Mouse (Mus musculus): ENCODE measurements around the gene Ren1. TPM values are rescaled to one million over a fixed set of nuclear protein-coding genes. Genes with fewer than 3 reads are reported as not detected.

Ren1 gene
- polyA plus RNA-seq, 1 experiment from 2014 or later: 1.3 TPM

DNA sequence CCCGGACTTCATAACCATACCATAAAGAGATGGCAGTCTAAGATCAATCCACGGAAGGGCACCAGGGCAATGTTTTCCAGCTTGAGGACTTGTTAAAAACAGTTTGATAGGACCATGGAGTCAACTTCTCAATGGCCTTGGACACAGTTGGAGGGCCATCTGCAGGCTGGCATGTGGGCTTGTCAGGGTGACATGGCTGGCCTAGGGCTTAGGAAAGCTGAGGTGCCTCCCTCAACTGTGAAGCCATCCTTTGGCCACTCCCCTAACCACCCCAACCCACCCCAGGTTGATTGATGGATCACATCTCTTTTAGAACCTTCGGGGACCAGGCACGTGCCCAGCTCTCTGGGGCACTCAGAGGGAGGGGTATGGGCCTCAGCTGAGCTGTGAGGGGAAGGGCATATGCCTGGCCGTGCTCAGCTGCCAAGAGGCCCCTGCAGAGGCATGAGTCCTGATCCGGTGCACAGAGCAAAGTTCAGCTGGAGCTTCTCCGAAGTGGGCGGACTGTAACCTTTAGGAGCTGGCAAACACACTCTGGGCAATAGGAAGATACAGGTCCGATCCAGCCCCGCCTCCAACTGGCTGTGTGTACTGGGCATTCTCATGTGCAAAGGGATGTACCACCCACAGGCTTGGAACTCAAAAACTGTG lies 25.5 kb downstream of the Ren1 start:
- H3K27ac ChIP-seq (ENCODE audit: low read length): no peak overlapping the region
- H3K36me3 ChIP-seq (ENCODE audit: insufficient read depth, low read length): no peaks in the 10 kb centered on the region
- H3K4me1 ChIP-seq (ENCODE audit: insufficient read depth, low read depth, low read length): no peaks in the 10 kb centered on the region; the same call in 1 of the 2 replicates
- 51% methylated on average over 10 of the region's 10 CpGs for WGBS
- no peak overlapping the region for H3K4me3 ChIP-seq (ENCODE audit: low read depth, low read length)
- TF ChIP-seq CTCF (IDR thresholded peaks at IDR 0.05): no peak
- TF ChIP-seq EP300 (IDR thresholded peaks at IDR 0.05): no peak
- H3K9ac ChIP-seq (replicated peaks; ENCODE audit: low read depth): no peak overlapping the region
- H3K4me2 ChIP-seq (replicated peaks; ENCODE audit: low read depth, low read length): no peak overlapping the region
- ATAC-seq: no peak
- no peaks in the 10 kb centered on the region for H3K27me3 ChIP-seq (replicated peaks; ENCODE audit: insufficient read depth, low read length)
- no peaks in the 10 kb centered on the region for H3K9me3 ChIP-seq (ENCODE audit: low read length)
- DNase-seq (ENCODE audit: low spot score): no peak

DNA sequence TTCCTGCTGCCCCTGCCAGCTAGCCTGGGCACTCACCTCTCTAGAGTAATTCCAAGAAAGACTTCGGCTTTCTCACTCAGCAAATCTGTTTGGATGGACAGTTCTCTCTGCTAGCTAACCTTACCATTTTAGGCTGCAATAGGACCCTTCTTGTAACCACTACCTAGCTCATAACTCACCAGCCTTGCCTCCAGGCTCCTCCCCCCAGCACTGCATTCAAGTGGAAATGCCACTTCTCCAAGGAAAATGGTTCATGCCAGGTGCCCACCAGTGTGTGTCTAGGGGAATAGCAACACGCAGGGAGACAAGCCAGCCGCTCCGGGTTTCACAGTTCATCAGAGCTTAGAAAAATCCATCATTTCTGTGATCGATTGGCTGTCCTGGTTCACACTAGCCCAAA lies 27.2 kb downstream of the Ren1 start:
- TF ChIP-seq CTCF (IDR thresholded peaks at IDR 0.05) (no peak), EP300 (IDR thresholded peaks at IDR 0.05) (no peak)
- DNase-seq (ENCODE audit: low spot score): no peak
- 82% methylated on average over 5 of the region's 5 CpGs for WGBS
- Histone ChIP-seq H3K4me1 (ENCODE audit: insufficient read depth, low read depth, low read length) (no peaks in the 10 kb centered on the region; the same call in 1 of the 2 replicates), H3K36me3 (ENCODE audit: insufficient read depth, low read length) (no peaks in the 10 kb centered on the region), H3K27me3 (replicated peaks; ENCODE audit: insufficient read depth, low read length) (no peaks in the 10 kb centered on the region), H3K9me3 (ENCODE audit: low read length) (no peaks in the 10 kb centered on the region), H3K4me2 (replicated peaks; ENCODE audit: low read depth, low read length) (no peak overlapping the region), H3K27ac (ENCODE audit: low read length) (no peak overlapping the region), H3K4me3 (ENCODE audit: low read depth, low read length) (no peak overlapping the region), H3K9ac (replicated peaks; ENCODE audit: low read depth) (no peak overlapping the region)
- no peak for ATAC-seq

DNA sequence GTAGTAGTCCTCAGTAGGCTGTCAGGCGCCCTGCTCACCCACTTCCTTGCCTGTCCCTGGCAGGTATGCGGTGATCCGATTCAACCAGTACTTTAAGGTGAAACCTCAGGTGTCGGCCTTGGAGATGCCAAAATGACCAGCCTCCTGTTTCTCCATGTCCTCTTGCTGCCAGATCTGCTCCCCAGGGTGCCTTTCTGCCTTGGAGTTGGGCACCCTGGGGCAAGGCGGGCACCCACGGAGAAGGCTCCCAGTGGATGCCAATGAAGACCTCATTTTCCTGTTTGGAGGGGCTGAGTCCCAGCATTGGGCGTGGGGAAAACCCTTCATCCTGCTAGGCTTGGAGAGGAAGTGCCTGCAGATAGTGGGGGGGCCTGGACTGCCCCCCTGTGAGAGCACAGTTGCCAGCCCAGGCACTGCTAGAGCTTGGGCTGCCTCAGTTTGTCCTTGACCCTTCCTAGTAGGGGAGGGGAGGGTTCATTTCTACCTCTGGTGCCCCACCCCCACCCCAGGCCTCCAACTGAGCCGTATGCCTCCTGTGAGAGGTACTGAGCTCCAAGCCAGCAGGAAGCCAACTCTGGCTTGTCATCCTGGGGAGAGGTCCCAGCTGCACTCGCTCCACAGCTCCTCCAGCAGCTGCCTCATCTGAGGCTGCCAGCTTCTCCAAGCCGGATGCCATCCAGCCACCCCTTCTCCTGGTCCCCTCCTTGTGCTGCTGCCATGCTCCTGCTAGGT lies 29.1 kb downstream of the Ren1 start:
- DNase-seq (ENCODE audit: low spot score): no peak
- Histone ChIP-seq H3K4me3 (ENCODE audit: low read depth, low read length) (no peak overlapping the region), H3K4me1 (ENCODE audit: insufficient read depth, low read depth, low read length) (no peaks in the 10 kb centered on the region; the same call in 1 of the 2 replicates), H3K4me2 (replicated peaks; ENCODE audit: low read depth, low read length) (no peak overlapping the region), H3K27ac (ENCODE audit: low read length) (no peak overlapping the region), H3K27me3 (replicated peaks; ENCODE audit: insufficient read depth, low read length) (no peaks in the 10 kb centered on the region), H3K9ac (replicated peaks; ENCODE audit: low read depth) (no peak overlapping the region), H3K36me3 (ENCODE audit: insufficient read depth, low read length) (peaks cover 2% of the 10 kb centered on the region), H3K9me3 (ENCODE audit: low read length) (no peaks in the 10 kb centered on the region)
- TF ChIP-seq CTCF (IDR thresholded peaks at IDR 0.05) (no peak), EP300 (IDR thresholded peaks at IDR 0.05) (no peak)
- no peak for ATAC-seq
- WGBS: 54% methylated on average over 10 of the region's 10 CpGs

DNA sequence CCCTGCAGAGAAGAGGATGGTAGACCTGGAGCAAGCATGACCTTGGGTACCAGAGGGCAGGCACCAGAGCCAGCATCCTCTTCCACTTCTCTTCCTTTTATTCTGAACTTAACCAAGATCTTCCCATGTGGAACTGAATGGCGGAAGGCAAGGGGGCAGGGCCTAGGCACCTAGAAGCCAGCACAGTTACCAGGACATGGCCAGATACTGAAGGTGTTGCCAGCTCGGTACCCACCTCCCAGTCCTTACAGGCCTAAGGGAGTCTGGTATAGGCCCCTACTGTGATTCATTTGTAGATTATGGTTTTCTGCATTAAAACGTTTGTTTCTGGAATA lies 29.6 kb downstream of the Ren1 start:
- TF ChIP-seq EP300 (IDR thresholded peaks at IDR 0.05): no peak
- TF ChIP-seq CTCF (IDR thresholded peaks at IDR 0.05): no peak
- H3K9ac ChIP-seq (replicated peaks; ENCODE audit: low read depth): no peak overlapping the region
- WGBS: 77% methylated on average over 3 of the region's 3 CpGs
- H3K9me3 ChIP-seq (ENCODE audit: low read length): no peaks in the 10 kb centered on the region
- no peak for ATAC-seq
- H3K4me3 ChIP-seq (ENCODE audit: low read depth, low read length): no peak overlapping the region
- no peaks in the 10 kb centered on the region for H3K27me3 ChIP-seq (replicated peaks; ENCODE audit: insufficient read depth, low read length)
- DNase-seq (ENCODE audit: low spot score): no peak
- H3K4me2 ChIP-seq (replicated peaks; ENCODE audit: low read depth, low read length): no peak overlapping the region
- no peak overlapping the region for H3K27ac ChIP-seq (ENCODE audit: low read length)
- no peaks in the 10 kb centered on the region; the same call in 1 of the 2 replicates for H3K4me1 ChIP-seq (ENCODE audit: insufficient read depth, low read depth, low read length)
- peaks cover 7% of the 10 kb centered on the region for H3K36me3 ChIP-seq (ENCODE audit: insufficient read depth, low read length)

DNA sequence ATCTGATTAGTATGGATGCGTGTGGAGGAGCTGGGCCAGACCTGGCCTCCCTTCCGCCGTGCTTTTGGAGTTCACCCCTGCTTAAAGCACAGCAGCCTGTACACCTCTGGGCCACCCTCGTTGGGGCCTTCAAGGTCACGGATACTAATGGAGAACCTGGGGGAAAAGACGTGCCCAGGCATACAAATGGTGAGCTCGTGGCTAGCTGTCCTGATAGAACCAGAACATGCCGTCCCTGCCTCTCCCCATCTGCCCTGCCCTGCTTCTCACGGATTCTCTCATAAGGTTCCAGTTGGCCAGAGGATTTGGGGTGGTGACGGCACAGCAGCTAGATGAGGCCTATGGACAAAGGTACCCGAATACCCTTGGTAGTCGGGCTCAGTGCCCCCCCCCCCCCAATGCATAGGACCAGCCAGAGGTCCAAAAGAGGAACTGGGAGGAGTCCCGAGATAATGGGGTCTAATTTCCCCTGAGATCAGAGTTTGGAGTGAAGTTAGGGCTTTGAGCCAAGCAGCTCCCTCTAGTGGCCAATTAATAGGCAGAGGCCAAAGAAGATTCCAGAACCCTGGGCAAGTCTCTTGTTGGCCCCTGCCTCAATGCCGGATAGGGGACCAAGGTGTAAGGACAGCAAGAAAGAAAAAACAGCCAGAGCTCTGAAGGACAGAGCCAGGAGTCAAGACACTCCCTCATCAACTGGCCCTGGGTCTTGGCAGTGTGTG lies 30.2 kb downstream of the Ren1 start:
- Histone ChIP-seq H3K9ac (replicated peaks; ENCODE audit: low read depth) (no peak overlapping the region), H3K4me1 (ENCODE audit: insufficient read depth, low read depth, low read length) (no peaks in the 10 kb centered on the region; the same call in 1 of the 2 replicates), H3K36me3 (ENCODE audit: insufficient read depth, low read length) (peaks cover 12% of the 10 kb centered on the region), H3K9me3 (ENCODE audit: low read length) (no peaks in the 10 kb centered on the region), H3K27me3 (replicated peaks; ENCODE audit: insufficient read depth, low read length) (no peaks in the 10 kb centered on the region), H3K4me2 (replicated peaks; ENCODE audit: low read depth, low read length) (no peak overlapping the region), H3K27ac (ENCODE audit: low read length) (no peak overlapping the region), H3K4me3 (ENCODE audit: low read depth, low read length) (no peak overlapping the region)
- ATAC-seq: no peak
- peak; percentile 77 for DNase-seq (ENCODE audit: low spot score)
- TF ChIP-seq EP300 (IDR thresholded peaks at IDR 0.05): no peak
- TF ChIP-seq CTCF (IDR thresholded peaks at IDR 0.05): peak; percentile 77
- 61% methylated on average over 14 of the region's 14 CpGs for WGBS

DNA sequence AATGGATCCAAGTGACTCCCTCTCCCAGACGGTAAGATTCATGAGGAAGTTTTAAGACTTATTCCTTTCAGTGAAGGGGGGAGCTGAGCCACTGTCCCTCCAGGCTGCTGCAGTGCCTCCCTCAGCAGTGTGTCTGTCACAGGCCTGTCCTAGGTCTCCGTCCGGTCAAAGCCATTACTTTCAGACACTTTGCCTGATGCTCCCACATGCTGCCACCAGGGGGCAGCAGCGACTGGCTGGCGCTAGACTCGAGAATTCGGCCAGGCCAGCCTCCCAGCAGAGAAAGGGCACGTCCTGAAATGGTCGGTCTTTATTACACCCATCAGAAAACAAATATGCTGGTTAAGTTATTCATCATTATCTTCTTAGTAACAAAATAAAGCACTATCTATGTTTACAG lies 31.7 kb downstream of the Ren1 start:
- Histone ChIP-seq H3K27me3 (replicated peaks; ENCODE audit: insufficient read depth, low read length) (no peaks in the 10 kb centered on the region), H3K9me3 (ENCODE audit: low read length) (no peaks in the 10 kb centered on the region), H3K4me3 (ENCODE audit: low read depth, low read length) (no peak overlapping the region), H3K4me2 (replicated peaks; ENCODE audit: low read depth, low read length) (no peak overlapping the region), H3K9ac (replicated peaks; ENCODE audit: low read depth) (no peak overlapping the region), H3K27ac (ENCODE audit: low read length) (no peak overlapping the region), H3K36me3 (ENCODE audit: insufficient read depth, low read length) (peaks cover 12% of the 10 kb centered on the region), H3K4me1 (ENCODE audit: insufficient read depth, low read depth, low read length) (no peaks in the 10 kb centered on the region; the same call in 1 of the 2 replicates)
- DNase-seq (ENCODE audit: low spot score) (peak; percentile 88), ATAC-seq (peak; percentile 63)
- WGBS: 9% methylated on average over 9 of the region's 9 CpGs
- TF ChIP-seq EP300 (IDR thresholded peaks at IDR 0.05) (no peak), CTCF (IDR thresholded peaks at IDR 0.05) (peak; percentile 99)
